Mouse (Mus musculus) thymus, adult 2 months (tissue): ENCODE results near the gene Vsig2. TPM values are rescaled to one million over a fixed set of nuclear protein-coding genes. Genes with fewer than 3 reads are reported as not detected.

Experiments used
- DNase-seq: peaks from one replicate; pipeline ENCODE4 v3.0.0; 2021
- H3K27ac ChIP-seq: fragments of 200-500 bp; 2 replicates; pipeline ENCODE4 v1.5.1; 2012; ENCODE audit warnings: low read length, control low read depth; ENCODE audit not compliant: control insufficient read depth, insufficient read depth
- H3K27me3 ChIP-seq: fragments of 200-500 bp; 2 replicates; pipeline ENCODE4 v1.6.1; 2012; ENCODE audit warnings: mild to moderate bottlenecking, low read length, moderate library complexity, mixed read lengths; ENCODE audit not compliant: control insufficient read depth, insufficient read depth
- H3K36me3 ChIP-seq: fragments of 200-500 bp; 2 replicates; pipeline ENCODE4 v1.6.1; 2012; ENCODE audit warnings: mild to moderate bottlenecking, low read length, moderate library complexity; ENCODE audit not compliant: control insufficient read depth, insufficient read depth
- H3K4me1 ChIP-seq: fragments of 200-500 bp; replicated peaks from 2 replicates; pipeline ENCODE4 v1.6.1; 2012; ENCODE audit warnings: low read length; ENCODE audit not compliant: control insufficient read depth, insufficient read depth
- H3K4me3 ChIP-seq: fragments of 200-500 bp; 2 replicates; pipeline ENCODE4 v1.5.1; 2012; ENCODE audit warnings: mild to moderate bottlenecking, low read length, control low read depth, moderate library complexity; ENCODE audit not compliant: control insufficient read depth, insufficient read depth
- CTCF ChIP-seq: fragments of 200-500 bp; IDR thresholded peaks from 2 replicates; pipeline ENCODE4 v1.5.1; 2012; ENCODE audit warnings: mild to moderate bottlenecking, control low read depth, low read length, moderate library complexity, borderline replicate concordance; ENCODE audit not compliant: control insufficient read depth, poor library complexity, insufficient read depth; ENCODE audit errors: extremely low read depth
- POLR2A ChIP-seq: fragments of 200-500 bp; IDR thresholded peaks from 2 replicates; pipeline ENCODE4 v1.6.1; 2012; ENCODE audit warnings: mild to moderate bottlenecking, low read length, control low read depth, moderate library complexity; ENCODE audit not compliant: control insufficient read depth, poor library complexity, insufficient read depth; ENCODE audit errors: extremely low read depth
- WGBS: fragments of 180-500 bp; shearing (Covaris S2); methylation state at CpG from one replicate; pipeline ENCODE4 v1.1.7; 2018; 5-methylcytosine and 5-hydroxymethylcytosine counted together
- polyA plus RNA-seq: library from polyadenylated mRNA; depleted of rRNA; stranded (reverse); fragments of >200 nt; gene quantifications from 2 replicates; pipeline ENCODE4 v1.2.3, GENCODE M21; 2012; rRNA removed

The Vsig2 gene
- polyA plus RNA-seq, 1 experiment: 3.3 TPM

GRCm38 (mm10) chr9:37592633-37593032 is 53.6 kb downstream of the Vsig2 start:
- Histone ChIP-seq H3K27me3 (no peaks in the 10 kb centered on the region), H3K27ac (no peak overlapping the region), H3K4me1 (peaks cover 2% of the 10 kb centered on the region; the same call in 1 of the 2 replicates), H3K4me3 (no peak overlapping the region), H3K36me3 (no peaks in the 10 kb centered on the region)
- WGBS: 24% methylated on average over 6 of the region's 6 CpGs
- TF ChIP-seq CTCF (no peak), POLR2A (no peak)
- no peak for DNase-seq

- no peak for DNase-seq
- Histone ChIP-seq H3K4me3 (no peak overlapping the region), H3K27ac (no peak overlapping the region), H3K27me3 (no peaks in the 10 kb centered on the region), H3K4me1 (peaks cover 2% of the 10 kb centered on the region; the same call in 1 of the 2 replicates), H3K36me3 (no peaks in the 10 kb centered on the region)
- TF ChIP-seq CTCF (no peak), POLR2A (no peak)
- 95% methylated on average over 3 of the region's 3 CpGs for WGBS
Measured at GRCm38 (mm10) chr9:37593690-37594089, 54.6 kb downstream of the Vsig2 start.

Other genes starting within 250 kb of the Vsig2 start
- 6.2 and 10.7 TPM in 2 replicates for gene Ccdc15, start 190.8 kb upstream of the Vsig2 start, polyA plus RNA-seq
- gene Hepacam, start 171.9 kb upstream of the Vsig2 start, polyA plus RNA-seq: 0.09 and 0.14 TPM in 2 replicates
- gene Robo4, start 137.4 kb upstream of the Vsig2 start, polyA plus RNA-seq: 5.5 and 6.6 TPM in 2 replicates
- 0.78 and 0.94 TPM in 2 replicates for gene Robo3, start 106.0 kb upstream of the Vsig2 start, polyA plus RNA-seq
- 42.8 and 42.9 TPM in 2 replicates for gene Msantd2, start 49.9 kb upstream of the Vsig2 start, polyA plus RNA-seq
- gene Esam, start 11.2 kb upstream of the Vsig2 start, polyA plus RNA-seq: 9.6 and 14.1 TPM in 2 replicates
- 14.2 and 16.2 TPM in 2 replicates for gene Nrgn, start 13.6 kb downstream of the Vsig2 start, polyA plus RNA-seq
- 9.0 and 10.0 TPM in 2 replicates for gene Siae, start 16.4 kb downstream of the Vsig2 start, polyA plus RNA-seq
- gene Spa17, start 74.5 kb downstream of the Vsig2 start, polyA plus RNA-seq: 0.20 and 0.47 TPM in 2 replicates
- 46.5 and 54.2 TPM in 2 replicates for gene Tbrg1, start 118.1 kb downstream of the Vsig2 start, polyA plus RNA-seq
- not detected in 2 replicates for gene Panx3, start 130.0 kb downstream of the Vsig2 start, polyA plus RNA-seq
- gene Olfr160, start 177.0 kb downstream of the Vsig2 start, polyA plus RNA-seq: not detected in 2 replicates
- not detected in 2 replicates for gene Olfr874, start 205.9 kb downstream of the Vsig2 start, polyA plus RNA-seq
- gene Olfr875, start 232.6 kb downstream of the Vsig2 start, polyA plus RNA-seq: not detected in 2 replicates